8 mouse cellular contexts compared by ENCODE assay signal in genomic region chr15:41162793-41163192, GRCm38 (mm10).
A peak's percentile ranks its signal among the peaks of the same experiment; 100 is the strongest.
DNase-seq lines count a peak whose midpoint lies in the region; ATAC-seq and TF ChIP-seq lines count a peak whose summit lies in the region.

No protein-coding gene starts in this region.

- no peaks in the 10 kb centered on the region for H3K27me3 ChIP-seq in G1E (ENCODE audit: insufficient read depth, low read length)
- H3K27me3 ChIP-seq in heart, embryonic 13.5 days (replicated peaks): no peaks in the 10 kb centered on the region

- no peaks in the 10 kb centered on the region for H3K4me1 ChIP-seq in G1E (ENCODE audit: insufficient read depth, low read depth, low read length)
- H3K4me1 ChIP-seq in heart, embryonic 13.5 days: no peaks in the 10 kb centered on the region

- peak; percentile 26 for DNase-seq in cerebellum, adult 11 months
- no peak for DNase-seq in G1E (ENCODE audit: low spot score)
- DNase-seq in large intestine, adult 2 months (ENCODE audit: low read depth, low spot score): peak; percentile 27
- peak; percentile 69 for DNase-seq in lung, postnatal 10 days
- peak; percentile 25 for DNase-seq in right cerebral cortex, postnatal 25 days

- TF ChIP-seq CTCF in G1E (IDR thresholded peaks at IDR 0.05; ENCODE audit: low read depth, low read length): no peak

- no peak overlapping the region for H3K27ac ChIP-seq in heart, embryonic 13.5 days (replicated peaks)

- H3K36me3 ChIP-seq in G1E (replicated peaks): no peaks in the 10 kb centered on the region
- H3K36me3 ChIP-seq in heart, embryonic 13.5 days: no peaks in the 10 kb centered on the region

- H3K4me3 ChIP-seq in G1E (ENCODE audit: low read depth, low read length): no peak overlapping the region
- no peak overlapping the region for H3K4me3 ChIP-seq in heart, embryonic 13.5 days

- H3K9me3 ChIP-seq in G1E (replicated peaks): no peaks in the 10 kb centered on the region
- H3K9me3 ChIP-seq in heart, embryonic 13.5 days: 0 out of 2 replicates have a peak, but pooled peaks cover 5% of the 10 kb centered on the region

- ATAC-seq in cerebellum, adult (ENCODE audit: insufficient number of reproducible peaks, low FRiP score, low TSS enrichment): no peak
- 0 out of 2 replicates have a peak, but pooled peaks have one; percentile 45 for ATAC-seq in G1E (ENCODE audit: extremely low read depth, insufficient number of reproducible peaks, low FRiP score, poor library complexity, severe bottlenecking)
- peak; percentile 83 for ATAC-seq in common myeloid progenitor, adult 5-6 weeks (replicated peaks; ENCODE audit: low read depth, poor library complexity, severe bottlenecking)
- ATAC-seq in heart, embryonic 13.5 days (ENCODE audit: extremely low read depth, insufficient number of reproducible peaks, low FRiP score, low TSS enrichment): no peak

- no peak overlapping the region for H3K9ac ChIP-seq in heart, embryonic 13.5 days

- H3K4me2 ChIP-seq in heart, embryonic 13.5 days: peak overlapping the region; percentile 54

- WGBS in heart, embryonic 13.5 days: 3% methylated on average over 8 of the region's 8 CpGs
- 2% methylated on average over 8 of the region's 8 CpGs for WGBS in large intestine, adult 2 months

Comparison
In these comparisons a context has a peak if more than half of its experiments do, and no peak if none do; other contexts are left out.
1. ATAC-seq: peak in G1E (single experiment) and common myeloid progenitor, adult 5-6 weeks (single experiment); none in cerebellum, adult (single experiment) and heart, embryonic 13.5 days (single experiment).